Mouse (Mus musculus) lung, embryonic 16.5 days (tissue): ENCODE data around the gene Hnmt. TPM values are rescaled to one million over a fixed set of nuclear protein-coding genes. Genes with fewer than 3 reads are reported as not detected.

Experiments
- polyA plus RNA-seq: library from polyadenylated mRNA; unstranded; fragments of >200 nt; fragmentation: Nextera tagmentation; extraction: Ambion mirVana; gene quantifications from 2 replicates; pipeline ENCODE4 v1.2.1, GENCODE M21; 2015

The Hnmt gene
- polyA plus RNA-seq, 1 experiment from 2014 or later: 1.2 TPM

Other genes with a start within 250 kb of the Hnmt start
- not detected in 2 replicates for gene Tbpl2, start 47.2 kb upstream of the Hnmt start, polyA plus RNA-seq
- gene Il1f8, start 103.8 kb upstream of the Hnmt start, polyA plus RNA-seq: not detected in 2 replicates
- 0.21 TPM in 1 of 2 replicates, not detected in the other for gene Il1f9, start 137.1 kb upstream of the Hnmt start, polyA plus RNA-seq
- gene Il1f6, start 166.0 kb upstream of the Hnmt start, polyA plus RNA-seq: not detected in 2 replicates
- 0.34 TPM in 1 of 2 replicates, not detected in the other for gene Il1f5, start 227.6 kb upstream of the Hnmt start, polyA plus RNA-seq
- not detected in 2 replicates for gene Il1f10, start 241.8 kb upstream of the Hnmt start, polyA plus RNA-seq